Mouse (Mus musculus): ENCODE results near the gene Atf3.

Atf3 gene

GRCm38 (mm10) chr1:191189671-191190372 is 28.0 kb downstream of the Atf3 start:
- no peak for DNase-seq (ENCODE audit: low spot score)

- peak; percentile 75 for DNase-seq (ENCODE audit: low spot score)
These were observed 31.5 kb downstream of the Atf3 start for GRCm38 (mm10) chr1:191186386-191186770.

- peak; percentile 47 for DNase-seq (ENCODE audit: low spot score)
These were observed 32.0 kb downstream of the Atf3 start for GRCm38 (mm10) chr1:191185761-191186385.

GRCm38 (mm10) chr1:191184841-191185251 is 33.0 kb downstream of the Atf3 start:
- DNase-seq (ENCODE audit: low spot score), result peak; percentile 76

GRCm38 (mm10) chr1:191184066-191184815 is 33.6 kb downstream of the Atf3 start:
- peak; percentile 34 for DNase-seq (ENCODE audit: low spot score)

GRCm38 (mm10) chr1:191183163-191184065 is 34.4 kb downstream of the Atf3 start:
- DNase-seq (ENCODE audit: low spot score), result peak; percentile 99

GRCm38 (mm10) chr1:191182431-191183162 is 35.2 kb downstream of the Atf3 start:
- DNase-seq (ENCODE audit: low spot score), result peak; percentile 69

GRCm38 (mm10) chr1:191181469-191182259 is 36.2 kb downstream of the Atf3 start:
- no peak for DNase-seq (ENCODE audit: low spot score)

- no peak for DNase-seq (ENCODE audit: low spot score)
These were observed 37.4 kb downstream of the Atf3 start for GRCm38 (mm10) chr1:191180397-191180796.

- no peak for DNase-seq (ENCODE audit: low spot score)
These were observed 38.0 kb downstream of the Atf3 start for GRCm38 (mm10) chr1:191179846-191180245.

- no peak for DNase-seq (ENCODE audit: low spot score)
These were observed 39.2 kb downstream of the Atf3 start for GRCm38 (mm10) chr1:191178511-191179188.

GRCm38 (mm10) chr1:191176887-191177286 is 41.0 kb downstream of the Atf3 start:
- DNase-seq (ENCODE audit: low spot score), result no peak

GRCm38 (mm10) chr1:191172487-191172886 is 45.4 kb downstream of the Atf3 start:
- DNase-seq (ENCODE audit: low spot score), result peak; percentile 33

GRCm38 (mm10) chr1:191170444-191170843 is 47.4 kb downstream of the Atf3 start:
- no peak for DNase-seq (ENCODE audit: low spot score)

GRCm38 (mm10) chr1:191166189-191166588 is 51.6 kb downstream of the Atf3 start:
- DNase-seq (ENCODE audit: low spot score), result no peak

- no peak for DNase-seq (ENCODE audit: low spot score)
These were observed 53.1 kb downstream of the Atf3 start, which contains the start of gene Fam71a for GRCm38 (mm10) chr1:191164717-191165116. Fam71a (minus strand) TSS chr1:191164817.

GRCm38 (mm10) chr1:191154314-191154713 is 63.5 kb downstream of the Atf3 start:
- no peak for DNase-seq (ENCODE audit: low spot score)

GRCm38 (mm10) chr1:191153052-191153451 is 64.8 kb downstream of the Atf3 start:
- peak; percentile 41 for DNase-seq (ENCODE audit: low spot score)

GRCm38 (mm10) chr1:191150924-191151605 is 66.8 kb downstream of the Atf3 start:
- DNase-seq (ENCODE audit: low spot score), result no peak
